Mouse (Mus musculus): ENCODE results near the gene Atrn. TPM values are rescaled to one million over a fixed set of nuclear protein-coding genes. Genes with fewer than 3 reads are reported as not detected.

Atrn gene
- polyA plus RNA-seq, 2 experiments, result 2.5 to 3.2 TPM

DNA sequence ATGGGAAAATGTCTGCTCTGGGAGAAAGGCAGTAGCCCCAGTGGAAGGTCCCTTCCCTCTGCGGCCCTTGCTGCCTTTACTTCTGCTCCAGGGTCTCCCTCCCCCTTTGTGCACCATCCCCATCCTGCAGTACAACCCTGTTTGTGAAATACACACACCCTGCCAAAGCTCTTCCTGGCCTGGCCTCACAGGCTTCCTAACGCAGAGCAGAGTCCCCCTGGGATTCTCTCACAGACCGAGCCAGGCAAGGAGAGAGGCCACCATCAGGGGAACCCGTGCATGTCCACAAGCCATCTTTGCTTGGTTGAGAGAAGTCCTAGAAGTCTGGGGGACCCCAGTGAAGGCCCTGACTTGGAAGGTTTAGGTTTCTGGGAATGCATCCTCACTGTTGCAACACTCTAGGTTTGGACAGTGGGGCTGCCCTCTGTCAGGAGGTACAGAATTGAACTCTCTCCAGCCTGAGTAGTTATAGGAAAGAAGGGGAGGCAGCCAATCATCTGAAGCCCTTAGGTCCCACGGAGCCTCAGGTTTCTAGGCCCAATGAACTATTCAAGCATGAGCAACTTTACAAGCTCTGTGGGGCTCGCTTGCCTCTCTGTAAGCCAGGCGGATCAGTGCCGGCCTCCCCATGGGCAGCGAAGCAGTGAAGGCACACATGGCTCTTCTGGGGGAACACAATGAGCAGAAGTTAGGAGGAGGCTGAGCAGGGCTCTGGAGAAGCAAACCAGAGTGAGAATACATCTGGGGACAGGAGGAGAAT, 153.7 kb downstream of the Atrn start:
- H3K36me3 ChIP-seq (replicated peaks; ENCODE audit: control insufficient read depth, insufficient read depth, low read depth), result no peaks in the 10 kb centered on the region
- H3K4me2 ChIP-seq (ENCODE audit: low read depth), result no peak overlapping the region
- no peak overlapping the region for H3K27ac ChIP-seq
- DNase-seq (ENCODE audit: low read depth in 3 of 3, low spot score in 3 of 3), result no peak
- H3K4me3 ChIP-seq (ENCODE audit: insufficient read depth in 1 of 2, low read depth in 2 of 2, low read length in 2 of 2), result no peak overlapping the region
- H3K9ac ChIP-seq (replicated peaks), result no peak overlapping the region
- no peaks in the 10 kb centered on the region for H3K9me3 ChIP-seq (ENCODE audit: control insufficient read depth, low read length)
- WGBS (ENCODE audit: insufficient replicate concordance), result 69% methylated on average over 9 of the region's 9 CpGs
- no peak for ATAC-seq (ENCODE audit: insufficient read depth)
- peaks cover 36% of the 10 kb centered on the region for H3K27me3 ChIP-seq (ENCODE audit: control insufficient read depth, insufficient read depth, low read length)
- no peaks in the 10 kb centered on the region for H3K4me1 ChIP-seq (replicated peaks; ENCODE audit: control insufficient read depth in 2 of 2, insufficient read depth in 2 of 2, low read length in 1 of 2)
- no peak for TF ChIP-seq CTCF (IDR thresholded peaks at IDR 0.05; ENCODE audit: low read depth)
- TF ChIP-seq EP300 (IDR thresholded peaks at IDR 0.05; ENCODE audit: low read depth), result no peak

DNA sequence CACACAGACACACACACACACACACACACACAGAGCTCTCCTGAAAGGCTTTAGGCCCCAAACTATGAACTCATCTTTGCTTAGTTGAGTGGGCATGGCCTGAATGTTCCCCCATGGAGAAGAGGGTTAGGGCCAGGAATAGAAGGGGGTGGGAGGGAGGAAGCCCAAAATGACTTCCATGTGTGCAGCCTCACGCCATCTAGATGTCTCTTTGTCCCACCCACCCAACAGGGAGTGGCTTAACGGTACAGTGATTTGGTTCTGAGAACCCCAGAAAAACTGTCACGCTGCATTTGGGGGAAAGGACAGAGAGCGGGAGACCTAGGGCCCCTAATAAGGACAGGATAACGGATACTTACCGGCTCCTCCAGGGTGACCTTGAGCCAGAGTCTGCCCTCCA, 154.5 kb downstream of the Atrn start:
- DNase-seq (ENCODE audit: low read depth in 3 of 3, low spot score in 3 of 3) (no peak), ATAC-seq (ENCODE audit: insufficient read depth) (no peak)
- Histone ChIP-seq H3K9me3 (ENCODE audit: control insufficient read depth, low read length) (no peaks in the 10 kb centered on the region), H3K4me2 (ENCODE audit: low read depth) (no peak overlapping the region), H3K36me3 (replicated peaks; ENCODE audit: control insufficient read depth, insufficient read depth, low read depth) (no peaks in the 10 kb centered on the region), H3K27ac (no peak overlapping the region), H3K27me3 (ENCODE audit: control insufficient read depth, insufficient read depth, low read length) (peaks cover 33% of the 10 kb centered on the region), H3K9ac (replicated peaks) (no peak overlapping the region), H3K4me1 (replicated peaks; ENCODE audit: control insufficient read depth in 2 of 2, insufficient read depth in 2 of 2, low read length in 1 of 2) (no peaks in the 10 kb centered on the region), H3K4me3 (ENCODE audit: insufficient read depth in 1 of 2, low read depth in 2 of 2, low read length in 2 of 2) (no peak overlapping the region)
- TF ChIP-seq EP300 (IDR thresholded peaks at IDR 0.05; ENCODE audit: low read depth) (no peak), CTCF (IDR thresholded peaks at IDR 0.05; ENCODE audit: low read depth) (no peak)
- WGBS (ENCODE audit: insufficient replicate concordance), result 53% methylated on average over 6 of the region's 6 CpGs

DNA sequence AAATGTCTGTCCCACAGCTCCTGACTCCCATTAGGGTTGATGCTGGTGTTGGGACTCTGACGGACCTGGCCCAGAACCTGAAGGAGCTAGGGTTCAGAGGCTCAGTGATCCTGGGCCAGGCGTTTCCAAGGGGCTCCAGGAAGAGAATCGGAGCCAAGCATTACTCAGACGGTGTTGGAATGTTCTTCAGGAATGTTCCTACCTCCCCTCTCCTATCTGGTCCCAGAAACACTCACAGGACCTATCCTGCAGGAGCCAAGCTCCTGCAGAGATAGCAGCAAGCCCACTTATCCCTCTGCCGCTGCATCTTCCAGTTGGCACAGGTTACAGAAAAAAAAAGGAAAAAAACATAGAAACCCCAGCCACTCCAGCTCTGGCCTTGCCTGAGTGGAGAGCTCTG, 155.3 kb downstream of the Atrn start:
- no peak overlapping the region for H3K9ac ChIP-seq (replicated peaks)
- DNase-seq (ENCODE audit: low read depth in 3 of 3, low spot score in 3 of 3) (no peak), ATAC-seq (ENCODE audit: insufficient read depth) (no peak)
- no peaks in the 10 kb centered on the region for H3K36me3 ChIP-seq (replicated peaks; ENCODE audit: control insufficient read depth, insufficient read depth, low read depth)
- TF ChIP-seq CTCF (IDR thresholded peaks at IDR 0.05; ENCODE audit: low read depth) (no peak), EP300 (IDR thresholded peaks at IDR 0.05; ENCODE audit: low read depth) (no peak)
- H3K4me2 ChIP-seq (ENCODE audit: low read depth), result no peak overlapping the region
- no peaks in the 10 kb centered on the region for H3K9me3 ChIP-seq (ENCODE audit: control insufficient read depth, low read length)
- H3K4me1 ChIP-seq (replicated peaks; ENCODE audit: control insufficient read depth in 2 of 2, insufficient read depth in 2 of 2, low read length in 1 of 2), result no peaks in the 10 kb centered on the region
- H3K4me3 ChIP-seq (ENCODE audit: insufficient read depth in 1 of 2, low read depth in 2 of 2, low read length in 2 of 2), result no peak overlapping the region
- WGBS (ENCODE audit: insufficient replicate concordance), result 49% methylated on average over 5 of the region's 5 CpGs
- H3K27ac ChIP-seq, result no peak overlapping the region
- H3K27me3 ChIP-seq (ENCODE audit: control insufficient read depth, insufficient read depth, low read length), result peaks cover 30% of the 10 kb centered on the region

DNA sequence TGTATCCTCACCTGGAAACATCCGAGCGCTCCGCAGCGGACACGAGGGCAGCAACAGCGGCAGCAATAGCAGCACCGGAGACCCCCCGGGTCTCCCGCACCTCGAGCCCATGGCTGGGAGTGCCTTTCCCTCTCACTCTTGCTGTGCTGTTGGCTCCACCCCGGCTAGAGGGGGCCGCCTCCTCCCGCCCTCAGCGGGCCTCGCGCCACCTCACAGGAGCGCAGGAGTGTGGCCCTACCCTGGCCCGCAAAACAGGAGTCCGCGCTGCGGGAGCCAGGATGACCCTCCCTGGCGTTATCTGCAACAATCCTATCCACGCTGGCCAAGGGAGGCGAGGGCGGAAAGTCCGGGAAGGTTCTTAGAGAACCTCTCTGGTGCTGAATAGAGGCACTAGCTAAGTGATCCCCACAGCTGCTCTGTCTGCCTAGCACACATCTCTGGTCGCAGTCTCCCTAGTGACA, 157.1 kb downstream of the Atrn start, which contains the start of gene Adam33:
Gene Adam33, minus strand, starts transcription at position 411 of the 461 bp plus-strand sequence.
- DNase-seq (ENCODE audit: low read depth in 3 of 3, low spot score in 3 of 3) (no peak), ATAC-seq (ENCODE audit: insufficient read depth) (no peak)
- H3K4me2 ChIP-seq (ENCODE audit: low read depth), result 0 out of 2 replicates have a peak within 1 kb of the TSS, but pooled peaks have one; percentile 21
- no peak for TF ChIP-seq EP300 (IDR thresholded peaks at IDR 0.05; ENCODE audit: low read depth)
- TF ChIP-seq CTCF (IDR thresholded peaks at IDR 0.05; ENCODE audit: low read depth), result no peak
- peaks cover 27% of the 10 kb centered on the region for H3K27me3 ChIP-seq (ENCODE audit: control insufficient read depth, insufficient read depth, low read length)
- no peak within 1 kb of the TSS for H3K9ac ChIP-seq (replicated peaks)
- H3K27ac ChIP-seq, result no peak within 1 kb of the TSS
- H3K4me1 ChIP-seq (replicated peaks; ENCODE audit: control insufficient read depth in 2 of 2, insufficient read depth in 2 of 2, low read length in 1 of 2), result no peaks in the 10 kb centered on the region
- no peaks in the 10 kb centered on the region for H3K9me3 ChIP-seq (ENCODE audit: control insufficient read depth, low read length)
- 4% methylated on average over 22 of the region's 27 CpGs for WGBS (ENCODE audit: insufficient replicate concordance)
- H3K4me3 ChIP-seq (ENCODE audit: insufficient read depth in 1 of 2, low read depth in 2 of 2, low read length in 2 of 2), result no peak within 1 kb of the TSS
- no peaks in the 10 kb centered on the region for H3K36me3 ChIP-seq (replicated peaks; ENCODE audit: control insufficient read depth, insufficient read depth, low read depth)

DNA sequence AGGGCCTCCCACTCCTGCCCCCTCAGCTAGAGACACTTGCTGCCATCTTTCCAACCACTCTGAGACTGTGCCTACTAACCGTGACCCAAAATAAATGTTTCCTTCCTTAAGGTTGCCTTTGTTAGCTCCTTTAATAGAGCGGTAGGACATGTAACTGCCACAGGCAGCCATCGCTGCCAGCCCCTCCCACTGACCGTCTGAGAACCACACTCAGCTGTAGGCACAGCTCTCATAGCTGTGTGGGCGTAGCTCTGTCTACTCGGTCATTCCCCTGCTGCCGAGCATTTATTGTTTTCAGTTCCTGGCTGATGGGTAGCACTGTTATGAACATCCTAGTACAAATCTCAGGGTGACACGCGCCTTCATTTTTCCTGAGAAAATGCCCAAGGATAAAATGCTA, 160.0 kb downstream of the Atrn start:
- Histone ChIP-seq H3K9me3 (ENCODE audit: control insufficient read depth, low read length) (no peaks in the 10 kb centered on the region), H3K4me2 (ENCODE audit: low read depth) (no peak overlapping the region), H3K27me3 (ENCODE audit: control insufficient read depth, insufficient read depth, low read length) (peaks cover 25% of the 10 kb centered on the region), H3K4me1 (replicated peaks; ENCODE audit: control insufficient read depth in 2 of 2, insufficient read depth in 2 of 2, low read length in 1 of 2) (no peaks in the 10 kb centered on the region), H3K36me3 (replicated peaks; ENCODE audit: control insufficient read depth, insufficient read depth, low read depth) (no peaks in the 10 kb centered on the region), H3K27ac (no peak overlapping the region), H3K4me3 (ENCODE audit: insufficient read depth in 1 of 2, low read depth in 2 of 2, low read length in 2 of 2) (no peak overlapping the region), H3K9ac (replicated peaks) (no peak overlapping the region)
- DNase-seq (ENCODE audit: low read depth in 3 of 3, low spot score in 3 of 3), result no peak
- TF ChIP-seq CTCF (IDR thresholded peaks at IDR 0.05; ENCODE audit: low read depth), result no peak
- TF ChIP-seq EP300 (IDR thresholded peaks at IDR 0.05; ENCODE audit: low read depth), result no peak
- WGBS (ENCODE audit: insufficient replicate concordance), result 58% methylated on average over 9 of the region's 9 CpGs
- no peak for ATAC-seq (ENCODE audit: insufficient read depth)

Measured in liver, embryonic 14.5 days (tissue).